Mouse (Mus musculus): ENCODE measurements around the gene BC017158.

DNA sequence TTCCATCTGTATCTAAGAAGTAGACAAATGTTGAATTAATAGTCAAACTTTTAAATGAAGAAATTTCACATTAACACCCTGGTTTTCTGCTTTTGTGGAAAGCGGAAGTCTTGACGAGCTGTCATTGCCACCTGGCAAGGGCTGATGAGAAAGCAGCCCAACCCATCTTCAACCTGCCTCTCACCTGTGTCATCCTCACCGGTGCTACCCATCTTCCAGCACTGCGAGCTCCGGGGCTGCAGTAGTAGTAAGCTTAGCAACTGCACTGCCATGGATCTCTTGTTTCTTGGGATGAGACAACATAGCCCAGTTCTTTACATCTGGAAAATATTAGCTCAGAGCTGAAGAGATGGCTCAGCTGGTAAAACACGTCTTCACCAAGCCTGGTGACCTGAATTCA lies 47.7 kb upstream of the BC017158 start:
- TF ChIP-seq POLR2A (IDR thresholded peaks at IDR 0.05; ENCODE audit: low read depth, low read length), result no peak
- no peak for TF ChIP-seq CTCF (conservative IDR thresholded peaks at IDR 0.05; ENCODE audit: insufficient read depth, insufficient read length, low read depth, low read length)

Data from kidney, adult 2 months (tissue).